Mouse (Mus musculus) brain, embryonic 14.5 days (tissue): ENCODE measurements around the gene Itga2b. TPM values are rescaled to one million over a fixed set of nuclear protein-coding genes. Genes with fewer than 3 reads are reported as not detected.

Experiments used
- DNase-seq: peaks from one replicate; pipeline ENCODE4 v3.0.0-alpha.2; 2011; ENCODE audit warnings: low read depth
- CTCF ChIP-seq: fragments of 200-500 bp; IDR thresholded peaks from 2 replicates; pipeline ENCODE4 v1.5.1; 2012; ENCODE audit warnings: inconsistent platforms, mild to moderate bottlenecking, moderate library complexity, borderline replicate concordance; ENCODE audit not compliant: insufficient read depth, insufficient read length; ENCODE audit errors: extremely low read depth
- POLR2A ChIP-seq: fragments of 200-500 bp; IDR thresholded peaks from 2 replicates; pipeline ENCODE4 v1.6.1; 2012; ENCODE audit warnings: mild to moderate bottlenecking, inconsistent platforms, borderline replicate concordance; ENCODE audit not compliant: poor library complexity, insufficient read depth, insufficient read length, severe bottlenecking; ENCODE audit errors: extremely low read depth
- polyA plus RNA-seq: library from polyadenylated mRNA; depleted of rRNA; stranded (reverse); fragments of >200 nt; gene quantifications from 2 replicates; pipeline ENCODE4 v1.2.3, GENCODE M21; 2012

Gene Itga2b
- polyA plus RNA-seq, 1 experiment: 5.3 TPM

DNA sequence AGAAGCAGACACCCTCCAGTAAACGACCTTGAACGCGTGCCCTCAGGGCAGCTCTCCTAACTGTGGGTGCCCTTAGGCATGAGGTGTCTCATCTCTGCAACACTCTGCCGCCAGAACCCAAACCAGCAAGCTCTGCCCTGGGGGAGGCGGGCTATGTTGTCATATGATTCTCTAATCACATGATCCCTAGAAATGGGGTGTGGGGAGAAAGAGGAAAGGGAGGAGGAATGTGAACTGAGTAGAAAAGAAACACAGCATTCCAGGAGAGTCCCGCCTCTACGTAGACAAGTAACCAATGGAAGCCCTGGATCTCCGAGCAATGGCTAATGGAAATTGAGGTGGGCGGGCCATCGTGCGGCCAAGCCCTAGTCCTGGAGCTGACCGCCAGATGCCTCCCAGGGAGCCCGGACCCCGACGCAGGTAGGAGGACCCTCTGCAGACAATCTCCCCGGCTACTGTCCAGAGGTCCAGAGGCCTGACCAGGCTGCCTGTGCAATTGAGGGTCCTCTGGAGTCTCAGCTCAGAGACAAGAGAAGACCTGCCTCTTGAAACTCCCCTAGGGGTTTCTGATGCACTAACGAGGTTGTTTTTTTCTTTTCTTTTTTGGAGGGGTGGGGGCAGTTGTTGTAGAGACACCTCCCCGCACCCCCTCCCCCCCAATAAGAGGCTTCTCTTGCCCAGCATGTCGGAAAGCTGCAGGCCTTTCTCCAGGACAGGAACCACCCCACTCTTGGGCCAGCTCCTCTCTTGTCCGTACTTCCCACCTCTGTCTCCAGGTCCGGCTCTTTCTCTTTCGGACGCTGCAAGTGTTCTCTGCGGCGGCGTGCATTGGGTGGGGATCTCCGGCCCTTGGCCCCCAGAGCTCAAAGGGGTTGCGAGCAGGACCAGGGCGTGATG is 39.6 kb downstream of the Itga2b start, which contains the start of gene Grn:
Grn (plus strand) TSS at position 195 of the 897 bp plus-strand sequence.
- TF ChIP-seq CTCF (no peak), POLR2A (peak; percentile 22; the same call in 1 of the 2 replicates)

DNA sequence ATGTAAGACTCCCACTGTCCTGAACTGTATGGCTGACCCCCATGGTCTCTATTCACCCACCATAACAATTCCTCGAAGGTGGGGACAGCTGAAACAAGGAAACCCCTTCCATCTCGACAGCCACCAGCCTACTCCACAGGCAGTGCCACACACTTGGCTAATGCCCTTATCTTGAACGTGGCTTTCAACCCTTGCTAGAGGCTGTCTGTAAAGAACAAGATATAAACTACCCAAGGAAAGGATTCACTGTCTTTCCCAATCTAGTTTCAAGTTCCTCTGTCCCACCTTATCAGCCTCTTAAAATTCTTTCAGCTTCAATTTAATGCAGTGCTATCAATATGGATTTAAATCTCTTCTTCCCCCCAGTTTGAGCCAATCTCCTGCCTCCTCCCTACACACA is 40.4 kb downstream of the Itga2b start:
- TF ChIP-seq CTCF (no peak), POLR2A (no peak)
- DNase-seq: no peak

More for the DNA sequence above, 39.6 kb downstream of the Itga2b start, which contains the start of gene Grn:
- peak; percentile 97 for DNase-seq

DNA sequence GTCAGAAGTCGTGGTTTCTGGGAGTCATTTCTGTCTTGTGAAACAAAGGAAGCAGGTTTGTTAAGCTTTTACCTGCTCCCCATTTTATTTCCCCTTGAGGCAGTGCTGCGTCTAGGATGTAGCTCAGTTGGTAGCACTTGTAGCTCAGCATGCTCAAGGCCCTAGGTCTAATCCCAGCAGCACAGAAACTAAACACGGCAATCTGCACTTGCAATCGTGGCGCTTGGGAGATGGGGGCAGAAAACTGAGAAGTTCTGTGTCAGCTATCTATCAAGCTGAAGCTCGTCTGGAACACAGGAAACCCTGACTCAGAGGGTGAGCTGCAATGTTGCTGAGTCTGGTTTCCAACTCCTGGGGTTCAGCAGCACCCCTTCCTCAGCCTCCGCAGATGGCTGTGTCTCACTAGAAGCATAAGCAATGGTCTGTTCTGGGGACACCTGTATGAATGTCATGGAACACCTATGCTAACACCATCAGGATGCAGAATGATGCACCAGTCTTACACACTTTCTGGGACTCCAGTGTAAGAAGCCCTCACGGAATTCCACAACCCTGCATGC is 40.9 kb downstream of the Itga2b start:
- TF ChIP-seq POLR2A: no peak
- TF ChIP-seq CTCF: no peak
- no peak for DNase-seq

DNA sequence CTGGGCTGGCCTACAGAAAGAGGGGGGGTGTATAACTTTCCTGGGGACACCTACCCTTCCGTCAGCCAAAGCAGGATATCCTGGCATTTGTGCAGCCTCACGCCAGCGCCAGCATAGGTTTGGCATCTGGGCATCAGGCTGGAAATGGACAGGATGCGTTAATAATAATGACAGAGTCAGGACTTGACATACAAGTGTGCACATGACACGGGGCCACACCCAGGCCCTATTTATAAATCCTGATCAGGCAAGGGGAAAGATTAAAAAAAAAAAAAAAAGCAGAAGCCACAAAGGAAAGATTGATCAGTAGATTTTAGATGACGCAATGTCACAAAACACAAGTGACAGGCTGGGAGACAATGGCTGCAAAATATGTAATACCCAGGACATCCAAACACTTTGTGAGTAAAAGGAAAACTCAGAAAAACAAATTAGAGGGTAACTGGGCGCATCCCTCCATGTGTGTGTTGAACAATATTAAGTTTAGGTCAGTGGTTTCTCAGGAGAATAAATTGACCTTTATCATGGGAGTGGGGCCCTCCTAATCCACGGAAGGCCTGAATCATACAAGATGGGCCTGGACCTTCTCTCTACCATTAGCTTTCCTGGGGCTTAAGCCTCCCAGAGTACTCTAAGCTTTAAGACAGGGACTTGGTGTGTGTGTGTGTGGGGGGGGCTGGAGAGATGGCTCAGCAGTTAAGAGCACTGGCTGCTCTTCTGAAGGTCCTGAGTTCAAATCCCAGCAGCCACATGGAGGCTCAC is 44.2 kb downstream of the Itga2b start:
- no peak for TF ChIP-seq CTCF
- TF ChIP-seq POLR2A: no peak

DNA sequence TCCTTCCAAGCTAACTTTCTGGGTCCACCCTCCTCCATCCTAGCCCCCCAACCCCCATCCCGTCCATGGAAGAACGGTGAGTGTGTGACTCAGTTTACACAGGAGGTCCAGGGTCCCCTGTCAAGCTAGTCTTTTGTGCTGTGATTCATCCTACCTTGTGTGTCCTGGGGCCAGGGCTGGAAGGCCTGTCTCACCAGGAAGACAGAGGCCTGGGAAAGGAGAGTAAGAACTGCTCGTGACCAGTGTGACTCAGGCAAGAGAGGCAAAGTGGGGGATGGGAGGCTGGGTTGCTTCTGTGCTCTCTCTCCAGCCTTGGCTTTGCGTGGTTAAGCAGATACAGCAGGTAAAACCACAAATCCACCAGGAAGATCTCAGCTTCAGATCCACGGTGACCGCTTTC is 45.3 kb downstream of the Itga2b start:
- TF ChIP-seq POLR2A: no peak
- no peak for TF ChIP-seq CTCF
- DNase-seq: no peak

More for the DNA sequence above, 44.2 kb downstream of the Itga2b start:
- DNase-seq: no peak

DNA sequence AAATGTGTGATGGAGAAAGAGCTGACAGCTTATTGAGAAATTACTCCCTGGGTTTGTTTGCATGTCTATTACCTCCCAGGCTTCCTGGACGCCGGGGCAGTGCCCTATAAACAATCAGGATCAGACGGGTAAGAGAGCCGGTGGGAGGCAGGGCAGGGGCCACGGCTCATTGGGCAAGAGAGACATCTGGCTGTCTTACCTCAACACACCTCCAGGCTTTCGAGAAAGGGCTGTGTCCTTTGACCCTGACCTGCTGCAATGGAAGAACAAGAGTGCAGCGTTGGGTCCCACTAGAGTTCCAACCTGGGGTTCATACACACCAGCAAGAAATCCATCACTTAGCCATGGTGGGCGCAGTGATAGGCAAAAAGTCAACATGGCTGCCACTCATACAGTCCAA is 48.4 kb downstream of the Itga2b start:
- no peak for TF ChIP-seq CTCF
- TF ChIP-seq POLR2A: no peak
- DNase-seq: no peak

DNA sequence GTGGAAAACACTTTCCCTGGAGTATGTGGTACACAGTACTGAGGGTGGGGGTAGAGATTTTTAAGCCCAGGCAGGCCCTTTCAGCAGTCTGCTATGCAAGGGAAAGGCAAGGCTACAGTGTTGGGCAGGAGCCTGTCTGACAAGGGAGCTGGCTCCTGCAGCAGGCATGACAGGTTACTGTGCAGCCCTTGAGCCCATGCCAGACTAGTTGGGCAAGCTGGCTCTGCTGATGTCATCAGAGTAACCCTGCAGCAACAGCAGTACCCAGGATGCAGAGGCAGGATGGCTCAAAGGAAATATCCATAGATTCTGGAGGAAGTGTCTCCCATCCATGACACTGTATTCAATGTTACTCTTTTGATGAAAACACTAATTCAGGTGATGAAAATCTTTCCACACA is 51.0 kb downstream of the Itga2b start:
- no peak for TF ChIP-seq CTCF
- no peak for TF ChIP-seq POLR2A
- DNase-seq: no peak

DNA sequence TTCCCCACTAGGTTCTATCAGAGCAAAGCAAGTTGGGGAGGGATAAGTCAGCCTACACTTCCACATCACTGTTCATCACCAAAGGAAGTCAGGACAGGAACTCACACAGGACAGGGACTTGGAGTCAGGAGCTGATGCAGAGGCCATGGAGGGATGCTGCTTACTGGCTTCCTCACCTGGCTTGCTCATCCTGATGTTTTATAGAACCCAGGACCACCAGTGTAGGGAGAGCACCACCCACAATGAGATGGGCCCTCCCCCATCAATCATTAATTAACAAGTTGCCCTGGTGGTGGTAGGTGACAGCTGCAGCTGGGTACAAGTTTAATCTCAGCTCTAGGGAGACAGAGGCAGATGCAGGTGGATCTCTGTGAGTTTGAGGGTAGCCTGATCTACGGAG is 52.8 kb downstream of the Itga2b start:
- DNase-seq: no peak
- TF ChIP-seq CTCF (no peak), POLR2A (no peak)

DNA sequence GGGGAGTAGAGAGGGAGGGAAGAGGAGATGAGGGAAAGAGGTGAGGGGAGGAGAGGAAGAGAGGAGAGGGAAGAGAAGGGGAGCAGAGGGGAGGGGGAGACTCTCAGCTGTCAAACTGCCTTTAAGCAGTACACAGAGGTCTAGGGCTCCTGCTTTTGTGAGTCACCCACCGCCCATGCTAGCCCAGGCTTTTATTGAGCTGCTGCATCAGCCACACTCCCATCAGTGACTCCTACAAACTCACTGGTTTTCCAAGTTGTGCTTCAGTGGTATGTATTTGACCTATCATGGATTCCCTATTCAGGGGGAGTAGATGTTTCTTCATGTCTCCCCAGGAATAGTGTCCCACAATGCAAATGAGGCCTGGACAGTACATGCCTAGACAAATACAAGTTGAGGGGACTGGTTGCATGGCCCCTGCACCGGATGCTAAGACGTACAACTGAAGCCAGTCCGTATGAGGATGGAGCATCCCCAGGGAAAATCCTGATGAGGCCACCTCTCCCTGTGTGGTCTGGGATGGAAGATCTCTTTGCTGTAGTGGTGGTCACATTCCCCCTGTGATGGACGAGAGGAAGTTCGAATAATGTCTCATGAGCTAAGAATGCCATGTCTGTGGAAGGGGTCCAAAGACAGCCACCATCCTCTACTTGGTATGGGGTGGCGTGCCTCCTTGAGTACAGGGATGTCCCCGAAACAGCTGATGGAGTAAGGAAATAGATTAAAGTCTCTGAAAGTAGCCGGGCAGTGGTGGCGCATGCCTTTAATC is 54.7 kb downstream of the Itga2b start:
- DNase-seq: no peak
- TF ChIP-seq CTCF (no peak), POLR2A (no peak)

DNA sequence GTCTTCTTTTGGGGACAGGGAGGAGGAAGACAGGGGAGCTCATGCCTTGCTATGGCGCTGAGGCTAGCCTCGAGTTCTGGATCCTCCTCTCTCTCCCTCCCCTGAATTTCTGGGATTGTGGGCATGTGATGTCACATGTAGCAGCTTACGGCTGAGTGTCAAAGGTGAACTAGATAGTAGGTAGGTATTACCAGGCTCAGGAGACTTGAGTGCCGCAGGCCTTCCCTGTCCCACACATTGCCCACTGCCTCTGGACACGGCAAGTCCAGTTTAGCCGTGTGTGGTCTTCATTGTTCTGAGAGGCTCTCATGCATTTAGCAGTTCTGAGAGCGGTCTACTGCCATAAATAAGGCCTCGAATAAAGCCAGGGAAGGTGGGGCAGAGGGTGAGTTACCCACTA is 56.9 kb downstream of the Itga2b start:
- TF ChIP-seq CTCF (no peak), POLR2A (no peak)
- DNase-seq: no peak
